Mouse (Mus musculus) lung, postnatal 0 days (tissue): ENCODE data around the gene Olfr1459. TPM values are rescaled to one million over a fixed set of nuclear protein-coding genes. Genes with fewer than 3 reads are reported as not detected.

Experiments
- ATAC-seq: fragments of 200-750 bp; cut with Nextera tagmentation; 2 replicates; pipeline ENCODE4 v1.8.0; 2017; ENCODE audit warnings: moderate library complexity
- DNase-seq: peaks from one replicate; pipeline ENCODE4 v3.0.0-alpha.2; 2016; ENCODE audit warnings: low spot score
- H3K27ac ChIP-seq: fragments of 300-500 bp; sonication (generic); 2 replicates; pipeline ENCODE4 v1.5.1; 2014; ENCODE audit warnings: antibody characterized with exemption, mild to moderate bottlenecking, low read length, mixed read lengths
- H3K27me3 ChIP-seq: fragments of 300-500 bp; sonication (generic); replicated peaks from 2 replicates; pipeline ENCODE4 v1.6.1; 2014; ENCODE audit warnings: low read length, mixed read lengths; ENCODE audit not compliant: insufficient read depth
- H3K36me3 ChIP-seq: fragments of 300-500 bp; sonication (generic); 2 replicates; pipeline ENCODE4 v1.6.1; 2014; ENCODE audit warnings: low read length, mixed read lengths; ENCODE audit not compliant: insufficient read depth
- H3K4me1 ChIP-seq: fragments of 300-500 bp; sonication (generic); 2 replicates; pipeline ENCODE4 v1.6.1; 2014; ENCODE audit warnings: antibody characterized with exemption, low read depth, low read length, mixed read lengths; ENCODE audit not compliant: insufficient read depth
- H3K4me2 ChIP-seq: fragments of 300-500 bp; sonication (generic); replicated peaks from 2 replicates; pipeline ENCODE4 v1.6.1; 2014; ENCODE audit warnings: low read depth, mild to moderate bottlenecking, low read length, moderate library complexity, mixed read lengths
- H3K4me3 ChIP-seq: fragments of 300-500 bp; sonication (generic); 2 replicates; pipeline ENCODE4 v1.5.1; 2014; ENCODE audit warnings: low read depth, low read length
- H3K9ac ChIP-seq: fragments of 300-500 bp; sonication (generic); replicated peaks from 2 replicates; pipeline ENCODE4 v1.6.1; 2014; ENCODE audit warnings: low read depth, mild to moderate bottlenecking
- H3K9me3 ChIP-seq: fragments of 300-500 bp; sonication (generic); 2 replicates; pipeline ENCODE4 v1.6.1; 2016; ENCODE audit warnings: low read length, mixed read lengths
- CTCF ChIP-seq: IDR thresholded peaks from 2 replicates; pipeline ENCODE4 v1.5.1; 2016; ENCODE audit warnings: antibody characterized with exemption, mild to moderate bottlenecking
- EP300 ChIP-seq: IDR thresholded peaks from 2 replicates; pipeline ENCODE4 v1.6.1; 2016; ENCODE audit warnings: antibody characterized with exemption, mild to moderate bottlenecking, control low read depth
- WGBS: fragments of 180-500 bp; shearing (Covaris S2); extraction: QIAGEN DNeasy Blood & Tissue Kit; methylation state at CpG from one replicate; pipeline ENCODE4 v1.1.7; 2014; 5-methylcytosine and 5-hydroxymethylcytosine counted together
- polyA plus RNA-seq: library from polyadenylated mRNA; unstranded; fragments of >200 nt; fragmentation: Nextera tagmentation; extraction: Ambion mirVana; gene quantifications from 2 replicates; pipeline ENCODE4 v1.2.1, GENCODE M21; 2015

Olfr1459 gene
- not detected in 2 replicates for polyA plus RNA-seq

- Histone ChIP-seq H3K27ac (no peak within 1 kb of the TSS), H3K4me2 (no peak within 1 kb of the TSS), H3K36me3 (no peaks in the 10 kb centered on the region), H3K4me3 (no peak within 1 kb of the TSS), H3K9me3 (no peaks in the 10 kb centered on the region), H3K4me1 (no peaks in the 10 kb centered on the region), H3K9ac (no peak within 1 kb of the TSS), H3K27me3 (no peaks in the 10 kb centered on the region)
- 56% methylated on average over 1 of the region's 1 CpGs for WGBS
- no peak for TF ChIP-seq CTCF
- no peak for TF ChIP-seq EP300
- ATAC-seq (no peak), DNase-seq (no peak)
These were observed at the start of gene Olfr1459 for GRCm38 (mm10) chr19:13149449-13149848. Gene Olfr1459, minus strand, starts transcription at chr19:13149549.

GRCm38 (mm10) chr19:13185434-13185833 lies 36.1 kb upstream of the Olfr1459 start, which contains the start of gene Olfr1462:
Gene Olfr1462, plus strand, starts transcription at chr19:13185734.
- H3K9me3 ChIP-seq = no peaks in the 10 kb centered on the region
- TF ChIP-seq EP300 (no peak), CTCF (no peak)
- 70% methylated on average over 1 of the region's 1 CpGs for WGBS

GRCm38 (mm10) chr19:13162700-13163099 lies 13.4 kb upstream of the Olfr1459 start, which contains the start of gene Olfr1461:
Gene Olfr1461, plus strand, starts transcription at chr19:13163000.
- no peak within 1 kb of the TSS for H3K4me3 ChIP-seq
- DNase-seq = no peak
- no peak within 1 kb of the TSS for H3K9ac ChIP-seq
- H3K9me3 ChIP-seq = no peaks in the 10 kb centered on the region
- no peaks in the 10 kb centered on the region for H3K36me3 ChIP-seq
- no peak for ATAC-seq
- no peaks in the 10 kb centered on the region for H3K27me3 ChIP-seq
- no peaks in the 10 kb centered on the region for H3K4me1 ChIP-seq
- WGBS = 28% methylated on average over 1 of the region's 1 CpGs
- H3K27ac ChIP-seq = no peak within 1 kb of the TSS
- TF ChIP-seq EP300 (no peak), CTCF (no peak)
- no peak within 1 kb of the TSS for H3K4me2 ChIP-seq

More at GRCm38 (mm10) chr19:13185434-13185833, 36.1 kb upstream of the Olfr1459 start, which contains the start of gene Olfr1462:
- no peak within 1 kb of the TSS for H3K4me2 ChIP-seq
- H3K4me1 ChIP-seq = no peaks in the 10 kb centered on the region
- no peak within 1 kb of the TSS for H3K27ac ChIP-seq
- no peak within 1 kb of the TSS for H3K4me3 ChIP-seq
- H3K27me3 ChIP-seq = no peaks in the 10 kb centered on the region
- H3K9ac ChIP-seq = no peak within 1 kb of the TSS
- no peaks in the 10 kb centered on the region for H3K36me3 ChIP-seq
- no peak for ATAC-seq
- DNase-seq = no peak

GRCm38 (mm10) chr19:13106675-13107074 lies 42.7 kb downstream of the Olfr1459 start, which contains the start of gene Olfr1458:
Gene Olfr1458, minus strand, starts transcription at chr19:13106775.
- Histone ChIP-seq H3K9me3 (no peaks in the 10 kb centered on the region), H3K9ac (no peak within 1 kb of the TSS), H3K4me1 (no peaks in the 10 kb centered on the region), H3K36me3 (no peaks in the 10 kb centered on the region), H3K27me3 (no peaks in the 10 kb centered on the region), H3K4me3 (no peak within 1 kb of the TSS), H3K27ac (no peak within 1 kb of the TSS), H3K4me2 (no peak within 1 kb of the TSS)
- ATAC-seq (no peak), DNase-seq (no peak)
- WGBS = 80% methylated on average over 3 of the region's 3 CpGs
- TF ChIP-seq CTCF (no peak), EP300 (no peak)

- DNase-seq = no peak
- 64% methylated on average over 2 of the region's 2 CpGs for WGBS
- ATAC-seq = no peak
These were observed 51.6 kb downstream of the Olfr1459 start, which contains the start of gene Olfr1457 for GRCm38 (mm10) chr19:13097791-13098190. Gene Olfr1457, minus strand, starts transcription at chr19:13097891.

GRCm38 (mm10) chr19:13093908-13094307 lies 55.4 kb downstream of the Olfr1459 start:
- Histone ChIP-seq H3K9me3 (no peaks in the 10 kb centered on the region), H3K4me3 (no peak overlapping the region), H3K4me2 (no peak overlapping the region), H3K9ac (no peak overlapping the region), H3K36me3 (no peaks in the 10 kb centered on the region), H3K4me1 (no peaks in the 10 kb centered on the region), H3K27me3 (no peaks in the 10 kb centered on the region), H3K27ac (no peak overlapping the region)
- TF ChIP-seq CTCF (no peak), EP300 (no peak)
- WGBS = 82% methylated on average over 1 of the region's 1 CpGs
- DNase-seq = no peak
- no peak for ATAC-seq

More at GRCm38 (mm10) chr19:13097791-13098190, 51.6 kb downstream of the Olfr1459 start, which contains the start of gene Olfr1457:
- H3K9me3 ChIP-seq = no peaks in the 10 kb centered on the region
- H3K27me3 ChIP-seq = no peaks in the 10 kb centered on the region
- TF ChIP-seq CTCF (no peak), EP300 (no peak)
- no peak within 1 kb of the TSS for H3K4me3 ChIP-seq
- H3K4me2 ChIP-seq = no peak within 1 kb of the TSS
- no peaks in the 10 kb centered on the region for H3K36me3 ChIP-seq
- H3K4me1 ChIP-seq = no peaks in the 10 kb centered on the region
- H3K27ac ChIP-seq = no peak within 1 kb of the TSS
- no peak within 1 kb of the TSS for H3K9ac ChIP-seq

Other genes starting within 250 kb of the Olfr1459 start
- gene Olfr1447, start 245.8 kb downstream of the Olfr1459 start, polyA plus RNA-seq = not detected in 2 replicates
- not detected in 2 replicates for gene Olfr1448, start 225.1 kb downstream of the Olfr1459 start, polyA plus RNA-seq
- not detected in 2 replicates for gene Olfr1449, start 218.7 kb downstream of the Olfr1459 start, polyA plus RNA-seq
- not detected in 2 replicates for gene Olfr1450, start 199.3 kb downstream of the Olfr1459 start, polyA plus RNA-seq
- gene Olfr1451, start 154.5 kb downstream of the Olfr1459 start, polyA plus RNA-seq = not detected in 2 replicates
- not detected in 2 replicates for gene Olfr1453, start 121.2 kb downstream of the Olfr1459 start, polyA plus RNA-seq
- gene Olfr1454, start 88.9 kb downstream of the Olfr1459 start, polyA plus RNA-seq = not detected in 2 replicates
- not detected in 2 replicates for gene Olfr1457, start 51.7 kb downstream of the Olfr1459 start, polyA plus RNA-seq
- gene Olfr1458, start 42.8 kb downstream of the Olfr1459 start, polyA plus RNA-seq = not detected in 2 replicates
- gene Olfr1461, start 13.5 kb upstream of the Olfr1459 start, polyA plus RNA-seq = not detected in 2 replicates
- not detected in 2 replicates for gene Olfr1462, start 36.2 kb upstream of the Olfr1459 start, polyA plus RNA-seq
- gene Olfr1463, start 81.8 kb upstream of the Olfr1459 start, polyA plus RNA-seq = not detected in 2 replicates
- not detected in 2 replicates for gene Olfr1465, start 166.0 kb upstream of the Olfr1459 start, polyA plus RNA-seq
- gene Olfr1466, start 189.3 kb upstream of the Olfr1459 start, polyA plus RNA-seq = not detected in 2 replicates
- not detected in 2 replicates for gene Olfr1467, start 212.7 kb upstream of the Olfr1459 start, polyA plus RNA-seq